Mouse (Mus musculus) MEL (cell line): Measurements from ENCODE around the gene Kif26b.

ENCODE experiments used
- CTCF ChIP-seq, 3 experiments: IDR thresholded peaks in 2 of 3; conservative IDR thresholded peaks in 1 of 3; 2 replicates each; pipeline ENCODE4 v1.5.1; 2011 to 2012; ENCODE audit warnings: low read length in 3 of 3, low read depth in 2 of 3, mild to moderate bottlenecking in 2 of 3, improper control_type of control experiment in 1 of 3, inconsistent platforms in 1 of 3, mixed read lengths in 1 of 3, moderate library complexity in 1 of 3; ENCODE audit not compliant: control insufficient read depth in 1 of 3, insufficient read depth in 1 of 3, poor library complexity in 1 of 3, severe bottlenecking in 1 of 3
- MYC ChIP-seq: IDR thresholded peaks from 2 replicates; pipeline ENCODE4 v1.6.1; 2011; ENCODE audit warnings: low read depth, mild to moderate bottlenecking, low read length, improper control_type of control experiment, moderate library complexity
- POLR2A ChIP-seq, 2 experiments: IDR thresholded peaks; 2 replicates each; pipeline ENCODE4 v1.6.1; 2011 to 2012; ENCODE audit warnings: low read length in 2 of 2, mild to moderate bottlenecking in 2 of 2, control low read depth in 1 of 2, improper control_type of control experiment in 1 of 2, low read depth in 1 of 2, moderate library complexity in 1 of 2; ENCODE audit not compliant: control insufficient read depth in 1 of 2, insufficient read depth in 1 of 2, poor library complexity in 1 of 2
- TAL1 ChIP-seq: IDR thresholded peaks from 2 replicates; pipeline ENCODE4 v1.6.1; 2012; ENCODE audit warnings: mild to moderate bottlenecking, inconsistent platforms, low read length, moderate library complexity, mixed read lengths
- TCF12 ChIP-seq: IDR thresholded peaks from 2 replicates; pipeline ENCODE4 v1.6.1; 2014; ENCODE audit warnings: low read depth, mild to moderate bottlenecking, inconsistent platforms, low read length, improper control_type of control experiment, moderate library complexity

- TF ChIP-seq CTCF (IDR thresholded peaks at IDR 0.05 in 2 of 3, conservative IDR thresholded peaks at IDR 0.05 in 1 of 3; ENCODE audit: control insufficient read depth in 1 of 3, insufficient read depth in 1 of 3, low read depth in 2 of 3, low read length in 3 of 3, poor library complexity in 1 of 3, severe bottlenecking in 1 of 3) (no peak), TAL1 (no peak), MYC (no peak), POLR2A (IDR thresholded peaks at IDR 0.05; ENCODE audit: control insufficient read depth in 1 of 2, insufficient read depth in 1 of 2, low read depth in 1 of 2, low read length in 2 of 2, poor library complexity in 1 of 2) (no peak), TCF12 (no peak)
These were observed 95.0 kb downstream of the Kif26b start for GRCm38 (mm10) chr1:178623889-178624288.
